Mouse (Mus musculus) brain, embryonic 18.5 days (tissue): Measurements from ENCODE around the gene Rtp1.

Experiments
- DNase-seq: peaks from one replicate; pipeline ENCODE4 v3.0.0-alpha.2; 2012; ENCODE audit warnings: low read depth, low spot score

Gene Rtp1

GRCm38 (mm10) chr16:23456534-23456933 is 27.6 kb downstream of the Rtp1 start:
- no peak for DNase-seq

GRCm38 (mm10) chr16:23457338-23457737 is 28.4 kb downstream of the Rtp1 start:
- DNase-seq: no peak

DNA sequence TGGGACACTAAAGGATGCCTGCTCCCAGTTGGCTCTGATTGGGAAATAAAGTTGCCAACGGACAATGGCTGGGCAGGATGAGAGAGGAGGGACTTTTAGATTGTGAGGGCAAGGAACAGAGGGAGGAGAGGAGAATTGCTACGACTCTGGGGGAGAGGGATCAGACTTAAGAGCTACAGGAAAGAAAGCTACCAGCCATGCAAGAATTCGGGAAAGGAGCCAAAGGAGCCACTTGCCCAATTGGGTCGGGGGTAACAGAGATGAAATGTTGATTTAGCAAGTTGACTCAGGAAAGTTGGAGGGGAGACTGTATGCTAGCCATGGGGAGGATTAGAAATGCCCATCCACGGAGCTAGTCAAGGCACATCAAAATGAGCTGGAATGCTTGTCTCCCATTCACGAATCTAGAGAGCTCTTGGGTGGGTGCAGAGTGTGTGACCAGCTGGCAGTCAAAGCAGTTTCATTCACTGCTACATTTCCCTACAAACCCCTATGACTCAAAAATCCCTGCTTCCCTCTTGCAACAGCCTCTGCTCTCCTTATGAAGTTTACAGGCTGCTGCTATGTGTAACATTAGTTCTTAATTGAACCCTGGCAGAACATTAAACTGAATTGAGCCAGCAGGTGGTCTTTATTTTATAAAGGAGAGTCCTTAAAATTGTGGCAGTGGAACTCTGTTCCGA is 30.1 kb downstream of the Rtp1 start:
- no peak for DNase-seq

DNA sequence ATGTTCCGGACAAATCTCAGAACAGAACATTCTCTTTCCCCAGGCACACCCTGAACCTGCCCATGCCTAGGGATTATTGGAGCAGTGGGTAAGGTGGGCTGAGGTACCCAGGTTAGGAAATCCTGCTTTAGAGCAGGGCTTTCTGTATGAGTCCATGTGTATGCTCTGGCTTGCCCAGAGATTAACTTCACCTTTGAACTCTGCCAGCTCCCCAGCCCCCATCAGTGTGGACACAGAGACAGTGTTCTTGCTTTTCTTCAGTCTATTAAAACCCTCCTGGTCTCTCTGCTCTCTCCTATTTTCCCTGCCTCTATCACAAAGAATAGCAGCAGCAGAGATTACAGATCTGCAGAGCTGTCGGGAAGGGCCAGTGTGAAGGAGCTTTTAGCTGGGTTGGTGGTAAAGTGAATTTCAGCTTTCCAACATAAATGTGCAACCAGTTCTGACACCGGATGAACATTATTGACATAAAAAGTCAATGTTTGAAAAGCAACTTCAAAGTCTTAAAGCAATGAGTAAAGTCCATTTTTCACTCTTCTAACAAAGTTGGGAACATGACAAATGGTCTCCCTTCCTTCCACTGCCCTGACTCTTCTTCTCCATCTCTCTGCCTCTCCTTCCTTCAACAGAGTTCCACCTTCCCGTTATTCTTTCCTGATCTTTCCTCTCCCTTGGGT is 34.9 kb downstream of the Rtp1 start:
- no peak for DNase-seq

- DNase-seq: no peak
Observed at GRCm38 (mm10) chr16:23471551-23471950, 42.6 kb downstream of the Rtp1 start.

GRCm38 (mm10) chr16:23472046-23472445 is 43.1 kb downstream of the Rtp1 start:
- DNase-seq: no peak

DNA sequence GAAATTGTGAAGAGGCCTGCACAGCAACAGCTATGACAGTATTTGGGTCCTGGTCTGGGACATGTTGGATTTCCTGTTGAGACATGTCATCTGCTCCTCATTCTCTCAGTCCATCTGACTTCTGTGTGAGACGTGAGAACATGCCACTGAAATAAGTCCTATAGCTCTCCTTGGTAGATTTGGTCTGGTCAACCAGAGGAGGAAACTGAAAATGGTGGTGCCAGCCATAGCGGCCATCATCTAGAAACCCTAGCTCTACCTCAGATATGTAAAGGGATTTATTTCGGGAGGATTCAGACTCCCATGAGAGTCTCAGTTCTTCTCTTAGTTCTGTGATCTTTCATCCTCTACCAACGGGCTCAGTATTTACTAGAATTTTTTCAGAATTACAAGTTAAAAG is 46.7 kb downstream of the Rtp1 start:
- DNase-seq: no peak

DNA sequence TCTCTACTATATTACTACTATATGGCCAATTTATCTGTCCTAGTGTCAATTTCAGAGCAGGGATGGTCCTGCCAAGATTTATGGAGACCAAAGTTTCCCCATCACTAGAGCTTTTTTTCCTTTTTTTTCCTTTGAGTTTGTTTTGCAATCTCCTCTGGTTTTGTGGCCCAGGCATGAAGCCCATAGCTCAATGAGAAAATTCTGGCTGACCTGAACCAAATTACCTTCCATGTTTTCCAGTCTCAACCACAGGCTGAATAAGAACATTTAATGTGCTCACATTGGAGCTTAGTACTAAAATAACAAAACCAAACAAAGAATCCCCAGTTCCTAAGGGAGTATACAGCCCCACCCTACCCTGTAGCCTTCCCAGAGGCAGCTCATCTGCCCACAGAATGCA is 47.7 kb downstream of the Rtp1 start:
- DNase-seq: no peak

DNA sequence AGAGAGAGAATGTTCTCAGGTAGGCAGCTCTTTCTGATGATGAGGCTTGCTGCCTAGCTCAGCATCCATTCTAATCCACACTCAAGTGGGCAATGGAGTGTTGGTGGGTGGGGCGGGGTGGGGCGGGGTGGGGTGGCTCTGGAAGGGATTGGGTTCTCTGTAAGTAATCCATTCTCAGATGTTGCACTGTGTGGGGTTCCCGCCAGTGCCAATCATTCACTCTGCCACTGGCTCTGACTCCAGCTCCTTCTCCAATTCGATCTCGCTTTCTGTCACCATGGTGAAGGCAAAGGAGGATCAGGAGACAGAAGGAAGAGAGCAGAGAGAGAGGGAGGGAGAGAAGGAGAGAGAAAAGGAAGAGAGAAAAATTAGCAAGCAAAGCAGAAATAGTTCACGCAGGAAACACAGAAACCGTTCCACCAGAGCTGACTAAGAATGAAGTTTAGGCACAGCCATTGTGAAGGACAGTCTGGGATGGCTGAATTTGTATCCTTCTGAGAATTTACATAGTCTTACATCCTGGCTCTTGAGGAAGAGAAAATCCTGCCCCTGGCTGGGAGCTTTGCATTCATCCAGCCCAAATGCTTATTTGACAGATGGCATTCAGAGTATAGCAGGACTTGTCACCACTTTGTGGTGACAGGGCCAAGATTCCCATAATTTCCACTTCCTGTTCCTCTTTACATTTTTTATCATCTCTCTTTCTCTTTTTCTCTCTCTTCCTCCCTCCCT is 51.1 kb downstream of the Rtp1 start:
- DNase-seq: no peak

DNA sequence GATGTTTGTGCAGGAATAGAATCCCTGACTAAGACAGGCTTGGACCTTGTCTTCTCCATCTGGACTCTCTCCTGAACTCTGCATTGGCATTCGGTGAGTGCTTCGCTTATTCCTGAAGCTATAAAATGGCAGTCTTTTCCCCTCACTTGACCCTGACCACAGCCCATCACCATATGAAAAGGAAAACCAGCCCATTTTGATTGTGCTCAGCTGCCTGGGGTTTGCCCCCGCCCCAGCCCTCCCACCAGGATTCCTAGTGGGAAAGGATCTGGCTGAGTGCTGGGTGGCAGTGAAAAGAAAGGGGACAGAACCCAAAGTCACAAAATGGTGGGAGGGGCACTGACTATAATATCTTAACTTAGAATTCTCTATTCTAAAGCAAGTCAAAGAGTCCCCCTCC is 53.3 kb downstream of the Rtp1 start:
- DNase-seq: no peak

GRCm38 (mm10) chr16:23482846-23483245 is 53.9 kb downstream of the Rtp1 start:
- DNase-seq: no peak

DNA sequence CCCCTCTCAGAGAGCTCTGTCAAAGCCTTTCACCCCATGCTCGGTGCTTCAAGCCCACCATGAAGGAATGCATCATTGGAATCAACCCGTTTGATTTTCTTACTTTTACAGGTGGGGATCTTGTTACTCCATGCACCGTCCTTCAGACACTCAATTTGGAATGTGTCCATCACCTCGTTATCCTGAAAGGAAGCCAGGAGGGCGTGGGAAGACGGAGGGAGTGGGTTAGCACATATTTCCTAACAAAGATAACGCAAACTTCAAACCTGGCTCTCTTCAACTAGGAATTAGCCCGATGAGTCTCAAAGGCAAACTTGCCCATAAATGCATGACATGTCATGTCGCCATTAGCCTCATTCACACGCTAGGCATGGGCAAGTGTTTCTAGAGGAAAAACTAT is 54.4 kb downstream of the Rtp1 start:
- no peak for DNase-seq
